Mouse (Mus musculus): ENCODE data around the gene Sspo. TPM values are rescaled to one million over a fixed set of nuclear protein-coding genes. Genes with fewer than 3 reads are reported as not detected.

The Sspo gene
- total and polyA plus RNA-seq, 3 experiments, result not detected

DNA sequence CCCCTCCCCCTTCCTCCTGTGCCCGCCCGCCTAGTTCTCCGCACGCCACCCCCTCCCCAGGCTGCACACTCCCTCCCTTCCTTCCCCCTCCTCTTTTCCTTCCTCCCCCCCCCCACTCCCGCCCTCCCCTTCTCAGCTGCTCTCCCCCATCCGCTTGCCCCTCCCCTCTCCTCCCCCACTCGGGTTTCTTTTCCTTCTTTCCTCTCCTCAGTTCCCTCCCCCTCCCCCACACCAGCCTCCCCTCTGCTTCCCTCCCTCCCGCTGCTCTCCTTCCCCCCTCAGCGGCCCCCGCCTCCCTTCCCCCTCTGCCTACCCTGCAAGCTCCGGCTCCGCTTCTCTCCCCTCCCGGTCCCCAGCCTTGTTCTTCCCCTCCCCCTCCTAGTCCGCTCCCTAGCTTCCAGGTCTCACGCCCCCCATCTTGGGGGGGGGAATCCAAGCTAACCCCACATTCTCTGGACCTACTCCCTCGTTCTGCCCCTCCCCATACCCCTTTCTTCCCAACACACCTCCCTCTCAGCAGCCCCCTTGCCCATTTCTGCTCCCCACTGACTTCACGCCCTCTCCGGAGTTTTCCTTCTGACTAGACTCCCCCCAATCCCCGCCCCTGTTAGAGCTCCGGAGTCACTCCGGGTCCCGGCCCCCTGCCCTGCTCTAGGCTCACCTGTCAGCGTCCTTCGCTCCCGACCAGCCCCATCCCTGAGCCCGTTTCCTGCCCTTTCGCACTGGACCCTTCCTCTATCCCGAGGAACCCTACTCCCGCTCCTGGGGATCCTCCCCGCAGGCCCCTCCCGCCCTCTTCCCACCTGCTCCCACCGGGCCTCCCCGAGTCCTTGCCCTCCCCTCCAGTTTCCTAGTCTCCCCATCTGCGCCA lies 3.5 kb upstream of the Sspo start:
- H3K27me3 ChIP-seq (ENCODE audit: control insufficient read depth in 1 of 2, insufficient read depth in 2 of 2, low read length in 2 of 2), result peaks cover 0 to 2% of the 10 kb centered on the region in 2 experiments; a peak in 1 of 4 replicates
- DNase-seq (ENCODE audit: low read depth, low spot score), result peak; percentile 57
- no peaks in the 10 kb centered on the region for H3K36me3 ChIP-seq (ENCODE audit: control insufficient read depth in 1 of 2, insufficient read depth in 2 of 2, low read length in 2 of 2)
- TF ChIP-seq MEF2A (IDR thresholded peaks at IDR 0.05; ENCODE audit: extremely low read depth, insufficient replicate concordance, low read depth, low read length, poor library complexity, severe bottlenecking), result no peak
- TF ChIP-seq TAL1 (IDR thresholded peaks at IDR 0.05; ENCODE audit: low read length), result no peak
- TF ChIP-seq MAZ (IDR thresholded peaks at IDR 0.05; ENCODE audit: low read depth, low read length), result 0 out of 2 replicates have a peak, but pooled peaks have one; percentile 43
- H3K79me2 ChIP-seq (ENCODE audit: control insufficient read depth, insufficient read depth, low read length, poor library complexity), result no peaks in the 10 kb centered on the region
- H3K4me3 ChIP-seq (ENCODE audit: control insufficient read depth in 1 of 2, insufficient read depth in 1 of 2, low read depth in 2 of 2, low read length in 2 of 2), result peak overlapping the region; percentile 64 to 78
- no peak overlapping the region for H3K27ac ChIP-seq (ENCODE audit: control insufficient read depth, low read depth, low read length)
- H3K9me3 ChIP-seq (replicated peaks; ENCODE audit: insufficient read depth, low read length), result no peaks in the 10 kb centered on the region
- peak overlapping the region; percentile 64 for H3K9ac ChIP-seq (ENCODE audit: control insufficient read depth, low read depth, low read length, poor library complexity, severe bottlenecking)
- H3K4me1 ChIP-seq (ENCODE audit: control insufficient read depth in 1 of 2, insufficient read depth in 2 of 2, low read length in 2 of 2), result no peaks in the 10 kb centered on the region

DNA sequence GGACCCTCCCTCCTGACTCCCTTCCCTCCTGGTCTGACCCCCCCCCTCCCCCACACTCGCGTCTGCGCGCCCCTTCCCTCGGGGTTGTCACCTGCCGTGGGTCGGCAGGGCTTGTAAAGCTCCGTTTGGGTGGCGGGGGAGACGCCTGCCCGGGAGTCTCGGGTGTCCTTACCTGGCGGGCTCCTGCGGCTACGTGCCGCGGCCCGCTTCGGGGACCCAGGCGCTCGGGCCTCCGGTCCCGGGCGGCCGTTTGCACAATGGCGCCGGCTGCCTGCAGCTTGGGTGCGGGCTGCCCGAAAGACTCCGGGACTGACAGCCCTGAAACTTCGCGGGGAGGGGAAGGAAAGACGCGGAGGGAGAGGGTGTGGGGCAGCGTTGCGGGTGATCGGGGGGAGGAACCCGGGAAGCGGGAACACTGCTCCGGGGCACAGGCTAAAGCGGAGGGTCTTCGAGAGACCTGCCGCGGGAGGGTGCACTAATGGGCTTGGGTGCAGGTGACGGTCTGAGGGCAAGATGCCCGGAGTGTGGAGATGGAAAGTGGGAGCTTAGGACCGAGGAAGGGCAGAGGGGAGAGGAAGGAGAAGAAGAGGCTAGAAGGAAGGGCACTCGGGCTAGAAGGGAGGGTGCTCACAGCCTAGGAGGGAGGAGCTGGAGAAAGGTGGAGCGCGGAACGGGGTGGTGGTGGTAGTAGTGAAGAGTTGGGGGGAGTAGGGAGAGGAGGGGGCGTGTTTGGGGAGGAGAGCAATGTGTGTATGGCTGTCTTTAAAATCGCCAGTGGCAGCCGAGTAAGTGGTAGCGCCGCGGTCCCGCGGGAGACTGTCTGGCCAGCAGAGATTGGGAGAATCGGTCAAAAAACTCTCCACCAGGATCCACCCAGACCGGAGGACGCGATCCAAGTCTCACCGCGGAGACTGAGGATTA lies 2.6 kb upstream of the Sspo start, which contains the start of gene Zfp467:
Zfp467 (minus strand) TSS at position 645 of the 921 bp plus-strand sequence.
- no peaks in the 10 kb centered on the region for H3K9me3 ChIP-seq (replicated peaks; ENCODE audit: insufficient read depth, low read length)
- H3K9ac ChIP-seq (ENCODE audit: control insufficient read depth, low read depth, low read length, poor library complexity, severe bottlenecking), result peak within 1 kb of the TSS; percentile 64
- H3K4me3 ChIP-seq (ENCODE audit: control insufficient read depth in 1 of 2, insufficient read depth in 1 of 2, low read depth in 2 of 2, low read length in 2 of 2), result peak within 1 kb of the TSS; percentile 64 to 78
- DNase-seq (ENCODE audit: low read depth, low spot score), result peak; percentile 21
- no peaks in the 10 kb centered on the region for H3K79me2 ChIP-seq (ENCODE audit: control insufficient read depth, insufficient read depth, low read length, poor library complexity)
- no peak within 1 kb of the TSS for H3K27ac ChIP-seq (ENCODE audit: control insufficient read depth, low read depth, low read length)
- H3K27me3 ChIP-seq (ENCODE audit: control insufficient read depth in 1 of 2, insufficient read depth in 2 of 2, low read length in 2 of 2), result peaks cover 0 to 2% of the 10 kb centered on the region in 2 experiments; a peak in 1 of 4 replicates
- H3K4me1 ChIP-seq (ENCODE audit: control insufficient read depth in 1 of 2, insufficient read depth in 2 of 2, low read length in 2 of 2), result no peaks in the 10 kb centered on the region
- no peak for TF ChIP-seq BHLHE40 (IDR thresholded peaks at IDR 0.05; ENCODE audit: borderline replicate concordance, low read depth, low read length)
- TF ChIP-seq TAL1 (IDR thresholded peaks at IDR 0.05; ENCODE audit: low read length), result no peak
- TF ChIP-seq EP300 (IDR thresholded peaks at IDR 0.05; ENCODE audit: low read depth in 1 of 2, low read length in 2 of 2), result no peak
- no peak for TF ChIP-seq SMC3 (IDR thresholded peaks at IDR 0.05; ENCODE audit: low read depth, low read length)
- no peak for TF ChIP-seq POLR2AphosphoS5 (IDR thresholded peaks at IDR 0.05; ENCODE audit: borderline replicate concordance, low read depth, low read length)
- TF ChIP-seq POLR2A (IDR thresholded peaks at IDR 0.05; ENCODE audit: control insufficient read depth in 1 of 2, insufficient read depth in 1 of 2, low read depth in 1 of 2, low read length in 2 of 2, poor library complexity in 1 of 2), result peak in 1 of 2 experiments; percentile 13; a peak in 1 of 4 replicates
- no peak for TF ChIP-seq ELF1 (IDR thresholded peaks at IDR 0.05; ENCODE audit: low read depth, low read length)
- no peak for TF ChIP-seq ZNF384 (IDR thresholded peaks at IDR 0.05; ENCODE audit: low read depth, low read length)
- H3K36me3 ChIP-seq (ENCODE audit: control insufficient read depth in 1 of 2, insufficient read depth in 2 of 2, low read length in 2 of 2), result no peaks in the 10 kb centered on the region
